Mouse (Mus musculus) thymus, adult 2 months (tissue): Measurements from ENCODE around the gene Bok. TPM values are rescaled to one million over a fixed set of nuclear protein-coding genes. Genes with fewer than 3 reads are reported as not detected.

Experiments
- DNase-seq: peaks from one replicate; pipeline ENCODE4 v3.0.0; 2021
- H3K27ac ChIP-seq: fragments of 200-500 bp; 2 replicates; pipeline ENCODE4 v1.5.1; 2012; ENCODE audit warnings: low read length, control low read depth; ENCODE audit not compliant: control insufficient read depth, insufficient read depth
- H3K27me3 ChIP-seq: fragments of 200-500 bp; 2 replicates; pipeline ENCODE4 v1.6.1; 2012; ENCODE audit warnings: mild to moderate bottlenecking, low read length, moderate library complexity, mixed read lengths; ENCODE audit not compliant: control insufficient read depth, insufficient read depth
- H3K36me3 ChIP-seq: fragments of 200-500 bp; 2 replicates; pipeline ENCODE4 v1.6.1; 2012; ENCODE audit warnings: mild to moderate bottlenecking, low read length, moderate library complexity; ENCODE audit not compliant: control insufficient read depth, insufficient read depth
- H3K4me1 ChIP-seq: fragments of 200-500 bp; replicated peaks from 2 replicates; pipeline ENCODE4 v1.6.1; 2012; ENCODE audit warnings: low read length; ENCODE audit not compliant: control insufficient read depth, insufficient read depth
- H3K4me3 ChIP-seq: fragments of 200-500 bp; 2 replicates; pipeline ENCODE4 v1.5.1; 2012; ENCODE audit warnings: mild to moderate bottlenecking, low read length, control low read depth, moderate library complexity; ENCODE audit not compliant: control insufficient read depth, insufficient read depth
- CTCF ChIP-seq: fragments of 200-500 bp; IDR thresholded peaks from 2 replicates; pipeline ENCODE4 v1.5.1; 2012; ENCODE audit warnings: mild to moderate bottlenecking, control low read depth, low read length, moderate library complexity, borderline replicate concordance; ENCODE audit not compliant: control insufficient read depth, poor library complexity, insufficient read depth; ENCODE audit errors: extremely low read depth
- POLR2A ChIP-seq: fragments of 200-500 bp; IDR thresholded peaks from 2 replicates; pipeline ENCODE4 v1.6.1; 2012; ENCODE audit warnings: mild to moderate bottlenecking, low read length, control low read depth, moderate library complexity; ENCODE audit not compliant: control insufficient read depth, poor library complexity, insufficient read depth; ENCODE audit errors: extremely low read depth
- WGBS: fragments of 180-500 bp; shearing (Covaris S2); methylation state at CpG from one replicate; pipeline ENCODE4 v1.1.7; 2018; 5-methylcytosine and 5-hydroxymethylcytosine counted together
- polyA plus RNA-seq: library from polyadenylated mRNA; depleted of rRNA; stranded (reverse); fragments of >200 nt; gene quantifications from 2 replicates; pipeline ENCODE4 v1.2.3, GENCODE M21; 2012

Gene Bok
- polyA plus RNA-seq, 1 experiment: 30.7 TPM

DNA sequence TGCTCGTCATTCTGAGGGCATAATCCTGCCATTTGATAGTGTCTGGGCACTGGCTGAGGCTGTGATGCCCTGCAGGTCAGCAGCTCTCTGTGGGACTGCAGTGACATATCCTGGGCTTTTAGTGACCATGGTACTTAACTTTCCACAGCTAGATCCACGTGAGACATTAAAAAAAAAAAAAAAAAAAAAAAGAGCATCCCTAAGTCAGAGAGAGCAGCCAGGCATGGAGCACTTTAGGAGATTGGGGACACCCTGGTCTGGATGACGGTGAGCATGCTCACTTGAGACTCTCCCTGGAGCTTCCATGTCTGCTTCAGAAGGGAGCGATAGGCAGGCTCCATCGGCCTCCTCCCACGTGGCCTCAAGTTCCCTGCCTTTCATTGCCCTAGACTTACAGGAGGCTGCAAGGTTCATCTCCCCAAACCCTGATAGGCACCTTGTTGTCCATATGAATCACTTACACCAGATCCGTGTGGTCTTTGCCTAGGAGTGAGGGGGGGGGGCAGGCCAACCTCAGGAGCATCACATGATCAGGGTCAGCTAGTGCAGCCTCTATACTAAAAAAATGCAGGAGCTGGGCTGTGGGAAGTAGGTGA, 4.5 kb downstream of the Bok start:
- Histone ChIP-seq H3K4me3 (no peak overlapping the region), H3K27me3 (peaks cover 7% of the 10 kb centered on the region), H3K27ac (no peak overlapping the region), H3K4me1 (no peaks in the 10 kb centered on the region), H3K36me3 (no peaks in the 10 kb centered on the region)
- WGBS: 92% methylated on average over 7 of the region's 7 CpGs
- no peak for DNase-seq
- TF ChIP-seq CTCF (no peak), POLR2A (no peak)

DNA sequence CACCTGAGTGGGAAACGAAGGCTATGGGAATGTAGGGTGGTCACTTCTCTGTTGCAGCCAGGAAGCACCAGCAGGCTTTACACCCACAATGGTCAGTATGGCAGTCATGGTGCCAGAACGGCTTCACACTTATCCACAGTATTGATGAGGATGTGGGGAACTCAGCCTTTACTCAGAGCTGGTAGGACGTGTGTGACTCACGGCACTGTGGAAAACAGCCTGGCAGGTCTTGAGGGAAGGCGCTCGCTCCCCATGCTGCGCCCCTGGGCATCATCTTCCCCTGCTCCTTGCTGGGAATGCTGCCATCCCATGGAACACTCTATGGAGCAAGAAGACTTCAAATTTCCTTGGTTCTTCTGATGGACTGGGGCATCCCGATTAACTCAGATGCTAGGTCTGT, 5.6 kb downstream of the Bok start:
- H3K27me3 ChIP-seq: peaks cover 3% of the 10 kb centered on the region; the same call in 1 of the 2 replicates
- no peaks in the 10 kb centered on the region for H3K4me1 ChIP-seq
- H3K36me3 ChIP-seq: no peaks in the 10 kb centered on the region
- no peak overlapping the region for H3K27ac ChIP-seq
- TF ChIP-seq CTCF: no peak
- no peak for TF ChIP-seq POLR2A
- no peak for DNase-seq
- 97% methylated on average over 8 of the region's 8 CpGs for WGBS
- H3K4me3 ChIP-seq: no peak overlapping the region

DNA sequence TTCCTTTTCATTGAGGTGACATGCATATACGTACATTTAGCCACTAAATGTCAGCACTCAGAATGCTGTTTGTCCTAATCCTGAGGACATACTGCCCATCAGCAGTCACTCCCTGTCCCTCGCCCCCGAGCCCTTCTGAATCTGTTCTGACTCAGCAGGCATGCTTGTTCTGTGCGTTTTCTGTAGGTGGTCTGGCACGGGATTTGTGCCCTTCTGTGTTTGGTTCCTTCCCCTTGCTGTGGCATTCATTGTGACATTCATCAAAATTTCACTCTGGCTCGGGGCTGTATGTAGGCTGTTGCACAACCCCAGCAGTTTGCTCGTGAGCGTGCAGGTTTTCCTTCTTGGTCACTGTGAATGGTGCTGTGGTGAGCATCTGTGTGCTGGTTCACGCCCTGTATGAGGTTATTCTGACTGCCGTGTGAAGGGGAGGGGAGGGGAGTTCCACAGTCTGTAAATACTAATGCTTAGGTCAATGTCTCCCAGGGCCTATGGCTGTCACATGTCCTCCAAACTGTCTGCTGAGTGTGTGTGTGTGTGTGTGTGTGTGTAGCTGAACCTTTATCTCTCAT, 6.4 kb downstream of the Bok start:
- WGBS: 71% methylated on average over 10 of the region's 10 CpGs
- Histone ChIP-seq H3K27me3 (no peaks in the 10 kb centered on the region), H3K27ac (no peak overlapping the region), H3K36me3 (no peaks in the 10 kb centered on the region), H3K4me3 (no peak overlapping the region), H3K4me1 (no peaks in the 10 kb centered on the region)
- TF ChIP-seq POLR2A (no peak), CTCF (no peak)
- no peak for DNase-seq

DNA sequence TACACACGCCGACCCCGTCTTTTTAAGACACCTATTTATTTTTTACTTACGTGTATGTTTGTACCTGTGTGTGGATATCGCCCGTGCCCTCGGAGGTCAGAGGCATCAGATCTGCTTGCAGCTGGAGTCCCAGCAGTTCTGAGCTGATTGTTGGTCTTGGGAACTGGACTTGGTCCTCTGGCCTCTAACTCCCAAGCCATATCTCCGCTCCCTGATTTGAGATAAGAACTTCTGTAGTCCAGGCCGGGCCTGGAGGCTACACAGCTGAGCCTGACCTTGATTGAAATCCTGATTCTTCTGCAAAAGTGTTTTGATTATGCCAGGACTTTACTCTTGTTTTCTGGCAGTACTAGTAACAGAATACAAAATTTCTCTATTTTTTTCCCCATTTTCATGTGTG, 7.3 kb downstream of the Bok start:
- Histone ChIP-seq H3K36me3 (no peaks in the 10 kb centered on the region), H3K4me3 (no peak overlapping the region), H3K27me3 (no peaks in the 10 kb centered on the region), H3K4me1 (no peaks in the 10 kb centered on the region), H3K27ac (no peak overlapping the region)
- TF ChIP-seq POLR2A (no peak), CTCF (no peak)
- DNase-seq: no peak
- WGBS: 96% methylated on average over 9 of the region's 9 CpGs

DNA sequence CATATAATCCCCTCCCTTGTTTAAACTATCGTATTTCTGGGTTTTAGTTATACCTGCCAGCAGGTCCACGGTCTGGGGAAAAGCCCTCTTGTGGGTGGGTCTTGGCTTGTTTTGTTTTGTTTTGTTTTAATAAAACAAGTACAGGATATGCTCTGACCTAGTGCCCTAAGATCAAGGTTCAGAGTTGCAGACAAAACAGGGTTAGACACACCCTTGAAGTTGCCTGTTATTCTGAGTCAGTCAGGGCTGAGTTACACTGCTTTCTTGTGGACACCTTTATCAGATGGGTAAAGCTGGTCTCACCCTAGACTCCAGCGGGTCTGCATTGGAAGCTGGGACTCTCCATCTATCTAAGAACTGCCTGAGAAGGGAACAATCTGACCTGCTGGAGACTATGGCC, 8.0 kb downstream of the Bok start:
- H3K27me3 ChIP-seq: no peaks in the 10 kb centered on the region
- WGBS: 96% methylated on average over 3 of the region's 3 CpGs
- no peaks in the 10 kb centered on the region for H3K4me1 ChIP-seq
- TF ChIP-seq CTCF (no peak), POLR2A (no peak)
- H3K36me3 ChIP-seq: no peaks in the 10 kb centered on the region
- H3K27ac ChIP-seq: no peak overlapping the region
- no peak for DNase-seq
- H3K4me3 ChIP-seq: no peak overlapping the region

DNA sequence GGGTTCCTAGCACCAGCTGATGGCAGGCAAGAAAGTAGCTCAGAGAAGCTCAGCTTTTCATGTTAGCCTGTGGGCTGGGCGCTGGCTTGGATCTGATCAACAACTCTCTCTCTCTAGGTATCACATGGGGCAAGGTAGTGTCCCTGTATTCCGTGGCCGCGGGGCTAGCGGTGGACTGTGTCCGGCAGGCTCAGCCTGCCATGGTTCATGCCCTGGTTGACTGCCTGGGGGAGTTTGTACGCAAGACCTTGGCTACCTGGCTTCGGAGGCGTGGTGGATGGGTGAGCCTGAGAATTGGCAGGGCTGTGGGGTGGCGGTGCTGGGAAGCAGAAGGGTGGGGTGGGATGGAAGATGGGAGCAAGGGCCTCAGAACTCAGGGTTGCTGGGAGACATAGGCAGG, 8.5 kb downstream of the Bok start:
- WGBS: 96% methylated on average over 10 of the region's 10 CpGs
- H3K27me3 ChIP-seq: no peaks in the 10 kb centered on the region
- TF ChIP-seq POLR2A (no peak), CTCF (no peak)
- no peak for DNase-seq
- H3K36me3 ChIP-seq: no peaks in the 10 kb centered on the region
- no peaks in the 10 kb centered on the region for H3K4me1 ChIP-seq
- H3K27ac ChIP-seq: no peak overlapping the region
- H3K4me3 ChIP-seq: no peak overlapping the region
